Mouse (Mus musculus) hindbrain, embryonic 14.5 days (tissue): Measurements from ENCODE around the gene Tmem229b. TPM values are rescaled to one million over a fixed set of nuclear protein-coding genes. Genes with fewer than 3 reads are reported as not detected.

Experiments used
- ATAC-seq: fragments of 200-750 bp; cut with Nextera tagmentation; 2 replicates; pipeline ENCODE4 v1.8.0; 2017; ENCODE audit warnings: moderate number of reproducible peaks, mild to moderate bottlenecking, moderate TSS enrichment, moderate library complexity; ENCODE audit not compliant: low FRiP score
- DNase-seq: peaks from one replicate; pipeline ENCODE4 v3.0.0-alpha.2; 2015; ENCODE audit warnings: low spot score
- H3K27ac ChIP-seq: fragments of 300-500 bp; sonication (generic); 2 replicates; pipeline ENCODE4 v1.5.1; 2014; ENCODE audit warnings: mild to moderate bottlenecking, moderate library complexity
- H3K27me3 ChIP-seq: fragments of 300-500 bp; sonication (generic); 2 replicates; pipeline ENCODE4 v1.6.1; 2014; ENCODE audit warnings: mild to moderate bottlenecking, low read length, mixed read lengths; ENCODE audit not compliant: control insufficient read depth, insufficient read depth
- H3K36me3 ChIP-seq: fragments of 300-500 bp; sonication (generic); replicated peaks from 2 replicates; pipeline ENCODE4 v1.6.1; 2014; ENCODE audit not compliant: control insufficient read depth, insufficient read depth
- H3K4me1 ChIP-seq: fragments of 300-500 bp; sonication (generic); replicated peaks from 2 replicates; pipeline ENCODE4 v1.6.1; 2014; ENCODE audit warnings: antibody characterized with exemption, low read length, mixed read lengths; ENCODE audit not compliant: control insufficient read depth, insufficient read depth
- H3K4me2 ChIP-seq: fragments of 300-500 bp; sonication (generic); replicated peaks from 2 replicates; pipeline ENCODE4 v1.6.1; 2014; ENCODE audit warnings: mild to moderate bottlenecking, moderate library complexity
- H3K4me3 ChIP-seq: fragments of 300-500 bp; sonication (generic); replicated peaks from 2 replicates; pipeline ENCODE4 v1.5.1; 2014; ENCODE audit warnings: mild to moderate bottlenecking, low read length
- H3K9ac ChIP-seq: fragments of 300-500 bp; sonication (generic); 2 replicates; pipeline ENCODE4 v1.6.1; 2014
- H3K9me3 ChIP-seq: fragments of 300-500 bp; sonication (generic); 2 replicates; pipeline ENCODE4 v1.6.1; 2016; ENCODE audit warnings: low read length; ENCODE audit not compliant: control insufficient read depth
- WGBS: fragments of 180-500 bp; shearing (Covaris S2); extraction: QIAGEN DNeasy Blood & Tissue Kit; methylation state at CpG from one replicate; pipeline ENCODE4 v1.1.7; 2014; 5-methylcytosine and 5-hydroxymethylcytosine counted together
- polyA plus RNA-seq: library from polyadenylated mRNA; unstranded; fragments of >200 nt; fragmentation: Nextera tagmentation; extraction: Ambion mirVana; gene quantifications from 2 replicates; pipeline ENCODE4 v1.2.1, GENCODE M21; 2014

The Tmem229b gene
- polyA plus RNA-seq, 1 experiment from 2014 or later = 62.2 TPM

- no peak for DNase-seq
- Histone ChIP-seq H3K36me3 (no peaks in the 10 kb centered on the region), H3K27me3 (no peaks in the 10 kb centered on the region), H3K9ac (no peak overlapping the region), H3K4me2 (no peak overlapping the region), H3K27ac (no peak overlapping the region), H3K4me3 (no peak overlapping the region), H3K9me3 (no peaks in the 10 kb centered on the region), H3K4me1 (no peaks in the 10 kb centered on the region)
- WGBS = 51% methylated on average over 4 of the region's 4 CpGs
- no peak for ATAC-seq
Observed at GRCm38 (mm10) chr12:79017994-79018399, 10.6 kb upstream of the Tmem229b start.

- Histone ChIP-seq H3K27me3 (no peaks in the 10 kb centered on the region), H3K4me2 (no peak overlapping the region), H3K9ac (no peak overlapping the region), H3K27ac (no peak overlapping the region), H3K4me1 (no peaks in the 10 kb centered on the region), H3K9me3 (no peaks in the 10 kb centered on the region), H3K4me3 (no peak overlapping the region), H3K36me3 (no peaks in the 10 kb centered on the region)
- ATAC-seq (peak; percentile 66; the same call in 1 of the 2 replicates), DNase-seq (no peak)
- 20% methylated on average over 5 of the region's 5 CpGs for WGBS
Observed at GRCm38 (mm10) chr12:79016109-79016508, 8.7 kb upstream of the Tmem229b start.

- ATAC-seq = no peak
- no peaks in the 10 kb centered on the region for H3K27me3 ChIP-seq
- no peak overlapping the region for H3K4me3 ChIP-seq
- H3K4me2 ChIP-seq = no peak overlapping the region
- H3K9me3 ChIP-seq = no peaks in the 10 kb centered on the region
- H3K9ac ChIP-seq = no peak overlapping the region
- 50% methylated on average over 3 of the region's 3 CpGs for WGBS
- no peak overlapping the region for H3K27ac ChIP-seq
- DNase-seq = no peak
- H3K36me3 ChIP-seq = no peaks in the 10 kb centered on the region
- peaks cover 12% of the 10 kb centered on the region for H3K4me1 ChIP-seq
Observed at GRCm38 (mm10) chr12:79010569-79010968, 3.1 kb upstream of the Tmem229b start.

- peak overlapping the region; percentile 84 for H3K27ac ChIP-seq
- H3K27me3 ChIP-seq = no peaks in the 10 kb centered on the region
- peak overlapping the region; percentile 75 for H3K4me2 ChIP-seq
- no peaks in the 10 kb centered on the region for H3K9me3 ChIP-seq
- peak overlapping the region; percentile 88 for H3K4me3 ChIP-seq
- DNase-seq (peak; percentile 51), ATAC-seq (peak; percentile 80)
- H3K36me3 ChIP-seq = no peaks in the 10 kb centered on the region
- H3K4me1 ChIP-seq = peaks cover 17% of the 10 kb centered on the region
- H3K9ac ChIP-seq = peak overlapping the region; percentile 89
- WGBS = 1% methylated on average over 47 of the region's 53 CpGs
Observed at GRCm38 (mm10) chr12:79006478-79007125, 825 bp downstream of the Tmem229b start.

DNA sequence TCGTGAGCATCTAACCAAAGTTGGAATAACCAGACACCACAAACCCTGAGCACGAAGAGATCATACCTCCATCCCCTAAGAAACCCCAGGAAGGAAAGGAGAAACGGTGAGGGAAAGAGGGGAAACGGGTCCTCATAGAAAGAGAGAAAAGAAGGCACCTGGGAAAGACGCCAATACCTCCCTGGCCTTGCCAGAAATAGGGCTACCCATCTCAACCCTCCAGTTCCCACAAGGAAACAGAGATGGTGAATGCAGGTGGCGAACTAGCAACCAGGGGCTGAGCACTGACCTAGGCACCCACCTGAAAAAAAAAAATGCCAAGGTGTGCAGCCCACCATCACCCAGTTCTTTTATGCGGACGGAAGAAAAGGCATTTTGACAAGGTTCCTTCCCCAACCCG lies 1.4 kb downstream of the Tmem229b start:
- DNase-seq = no peak
- Histone ChIP-seq H3K27me3 (no peaks in the 10 kb centered on the region), H3K4me3 (peak overlapping the region; percentile 88), H3K36me3 (no peaks in the 10 kb centered on the region), H3K27ac (no peak overlapping the region; the same call in 1 of the 2 replicates), H3K4me2 (peak overlapping the region; percentile 75), H3K9me3 (no peaks in the 10 kb centered on the region), H3K9ac (peak overlapping the region; percentile 89), H3K4me1 (peaks cover 17% of the 10 kb centered on the region)
- ATAC-seq = no peak
- 33% methylated on average over 9 of the region's 9 CpGs for whole genome bisulfite sequencing

DNA sequence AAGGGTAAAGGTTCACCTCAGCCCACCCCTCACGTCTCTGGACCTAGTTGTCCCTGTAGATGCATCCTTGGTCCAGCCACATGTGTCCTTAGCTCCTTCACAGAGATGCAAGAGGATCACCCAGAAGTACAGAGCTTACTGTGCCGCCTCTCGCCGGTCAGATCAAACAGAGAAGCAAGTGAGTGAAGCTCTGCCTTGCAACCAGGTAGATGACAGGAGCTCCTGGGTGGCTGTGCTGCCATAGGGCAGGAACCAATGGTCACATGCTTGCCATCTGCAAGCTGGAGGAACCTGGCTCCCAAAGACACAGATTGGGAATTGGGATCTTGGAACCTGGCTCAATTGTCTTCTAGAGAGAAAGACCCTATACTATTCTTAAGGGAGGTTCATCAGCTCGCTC lies 2.0 kb downstream of the Tmem229b start:
- Histone ChIP-seq H3K27ac (no peak overlapping the region), H3K36me3 (no peaks in the 10 kb centered on the region), H3K9ac (no peak overlapping the region; the same call in 1 of the 2 replicates), H3K4me1 (peaks cover 17% of the 10 kb centered on the region), H3K4me3 (no peak overlapping the region), H3K4me2 (peak overlapping the region; percentile 75), H3K9me3 (no peaks in the 10 kb centered on the region), H3K27me3 (no peaks in the 10 kb centered on the region)
- WGBS = 90% methylated on average over 5 of the region's 5 CpGs
- DNase-seq (no peak), ATAC-seq (no peak)

- Histone ChIP-seq H3K9me3 (no peaks in the 10 kb centered on the region), H3K4me3 (no peak overlapping the region), H3K4me1 (peaks cover 17% of the 10 kb centered on the region), H3K36me3 (0 out of 2 replicates have a peak, but pooled peaks cover 3% of the 10 kb centered on the region), H3K27ac (no peak overlapping the region), H3K4me2 (no peak overlapping the region), H3K9ac (no peak overlapping the region), H3K27me3 (no peaks in the 10 kb centered on the region)
- DNase-seq = no peak
- no peak for ATAC-seq
- 89% methylated on average over 3 of the region's 3 CpGs for WGBS
Observed at GRCm38 (mm10) chr12:79002978-79003377, 4.4 kb downstream of the Tmem229b start.

GRCm38 (mm10) chr12:79002406-79002805 lies 5.0 kb downstream of the Tmem229b start:
- no peak overlapping the region for H3K9ac ChIP-seq
- WGBS = 95% methylated on average over 5 of the region's 5 CpGs
- no peak overlapping the region for H3K27ac ChIP-seq
- H3K27me3 ChIP-seq = no peaks in the 10 kb centered on the region
- ATAC-seq (no peak), DNase-seq (no peak)
- H3K4me2 ChIP-seq = no peak overlapping the region
- H3K9me3 ChIP-seq = no peaks in the 10 kb centered on the region
- no peak overlapping the region for H3K4me3 ChIP-seq
- H3K4me1 ChIP-seq = peaks cover 13% of the 10 kb centered on the region
- H3K36me3 ChIP-seq = 0 out of 2 replicates have a peak, but pooled peaks cover 3% of the 10 kb centered on the region

- Histone ChIP-seq H3K27ac (no peak overlapping the region), H3K9ac (no peak overlapping the region), H3K27me3 (no peaks in the 10 kb centered on the region), H3K4me3 (no peak overlapping the region), H3K9me3 (no peaks in the 10 kb centered on the region), H3K36me3 (0 out of 2 replicates have a peak, but pooled peaks cover 3% of the 10 kb centered on the region), H3K4me2 (no peak overlapping the region), H3K4me1 (no peaks in the 10 kb centered on the region)
- ATAC-seq (no peak), DNase-seq (no peak)
- WGBS = 7% methylated on average over 6 of the region's 7 CpGs
Observed at GRCm38 (mm10) chr12:78996711-78997110, 10.7 kb downstream of the Tmem229b start.
